In genomic region chr2:51085155-51085554, GRCm38 (mm10) we compare ENCODE assay signal across 26 mouse cellular contexts.
DNase-seq lines count a peak whose midpoint lies in the region; ATAC-seq and TF ChIP-seq lines count a peak whose summit lies in the region.
"Had no signal": no experiment of that assay in that cellular context is flagged by ENCODE, and none has a peak within 500 bp of the region (broad histone marks: within the 10 kb centered on the region; RNA-seq: fewer than 3 reads in every experiment).

No protein-coding gene starts in this region.

- H3K4me3 ChIP-seq in hindbrain, embryonic 11.5 days (ENCODE audit: low read depth, low read length) = no peak overlapping the region
- H3K4me3 ChIP-seq in hindbrain, postnatal 0 days (ENCODE audit: low read length) = no peak overlapping the region
- no peak overlapping the region for H3K4me3 ChIP-seq in midbrain, embryonic 13.5 days (replicated peaks)
- H3K4me3 ChIP-seq: embryonic facial prominence, embryonic 13.5 days; forebrain, embryonic 13.5 days; heart, adult 2 months; heart, embryonic 13.5 days; liver, embryonic 12.5 days; megakaryocyte, embryonic 14.5 days; neural tube, embryonic 15.5 days had no signal

- no peak overlapping the region for H3K4me2 ChIP-seq in hindbrain, embryonic 11.5 days (replicated peaks; ENCODE audit: low read depth, low read length)
- H3K4me2 ChIP-seq in hindbrain, postnatal 0 days (ENCODE audit: low read depth, low read length) = no peak overlapping the region
- no peak overlapping the region for H3K4me2 ChIP-seq in midbrain, embryonic 13.5 days (replicated peaks)
- H3K4me2 ChIP-seq: embryonic facial prominence, embryonic 13.5 days; forebrain, embryonic 13.5 days; heart, embryonic 13.5 days; liver, embryonic 12.5 days; neural tube, embryonic 15.5 days had no signal

- H3K4me1 ChIP-seq in hindbrain, embryonic 11.5 days (replicated peaks; ENCODE audit: control insufficient read depth, insufficient read depth, low read length) = peaks cover 14% of the 10 kb centered on the region; the same call in 1 of the 2 replicates
- H3K4me1 ChIP-seq in hindbrain, postnatal 0 days (ENCODE audit: insufficient read depth, low read length) = no peaks in the 10 kb centered on the region; the same call in 1 of the 2 replicates
- H3K4me1 ChIP-seq in midbrain, embryonic 13.5 days (replicated peaks) = peaks cover 75% of the 10 kb centered on the region
- H3K4me1 ChIP-seq: heart, embryonic 13.5 days; liver, embryonic 12.5 days; megakaryocyte, embryonic 14.5 days had no signal

- H3K27me3 ChIP-seq in hindbrain, embryonic 11.5 days (ENCODE audit: control insufficient read depth, insufficient read depth, low read length) = no peaks in the 10 kb centered on the region
- H3K27me3 ChIP-seq in hindbrain, postnatal 0 days (ENCODE audit: insufficient read depth, low read length) = no peaks in the 10 kb centered on the region
- no peaks in the 10 kb centered on the region for H3K27me3 ChIP-seq in midbrain, embryonic 13.5 days
- H3K27me3 ChIP-seq: embryonic facial prominence, embryonic 13.5 days; forebrain, embryonic 13.5 days; liver, embryonic 12.5 days; megakaryocyte, embryonic 14.5 days; neural tube, embryonic 15.5 days had no signal

- TF ChIP-seq CTCF in hindbrain, postnatal 0 days (IDR thresholded peaks at IDR 0.05; ENCODE audit: low read depth) = no peak

- H3K27ac ChIP-seq in hindbrain, embryonic 11.5 days (ENCODE audit: low read depth, low read length) = peak overlapping the region; percentile 56
- H3K27ac ChIP-seq in hindbrain, postnatal 0 days = no peak overlapping the region
- peak overlapping the region; percentile 44 for H3K27ac ChIP-seq in midbrain, embryonic 13.5 days
- H3K27ac ChIP-seq: embryonic facial prominence, embryonic 13.5 days; forebrain, embryonic 13.5 days; heart, adult 2 months; heart, embryonic 13.5 days; liver, embryonic 12.5 days; neural tube, embryonic 15.5 days had no signal

- H3K36me3 ChIP-seq in hindbrain, embryonic 11.5 days (ENCODE audit: control insufficient read depth, insufficient read depth, low read length) = no peaks in the 10 kb centered on the region
- H3K36me3 ChIP-seq in hindbrain, postnatal 0 days (ENCODE audit: insufficient read depth, low read length) = no peaks in the 10 kb centered on the region
- H3K36me3 ChIP-seq in midbrain, embryonic 13.5 days = no peaks in the 10 kb centered on the region
- H3K36me3 ChIP-seq: embryonic facial prominence, embryonic 13.5 days; heart, embryonic 13.5 days; liver, embryonic 12.5 days; neural tube, embryonic 15.5 days had no signal

- 53% methylated on average over 11 of the region's 11 CpGs for WGBS in hindbrain, embryonic 11.5 days
- WGBS in hindbrain, postnatal 0 days = 37% methylated on average over 11 of the region's 11 CpGs
- WGBS in midbrain, embryonic 13.5 days = 38% methylated on average over 11 of the region's 11 CpGs

- no peaks in the 10 kb centered on the region for H3K9me3 ChIP-seq in hindbrain, embryonic 11.5 days (ENCODE audit: control insufficient read depth, low read length)
- no peaks in the 10 kb centered on the region for H3K9me3 ChIP-seq in hindbrain, postnatal 0 days (ENCODE audit: low read length)
- H3K9me3 ChIP-seq in midbrain, embryonic 13.5 days = no peaks in the 10 kb centered on the region
- H3K9me3 ChIP-seq: embryonic facial prominence, embryonic 13.5 days; forebrain, embryonic 13.5 days; heart, embryonic 13.5 days; liver, embryonic 12.5 days; neural tube, embryonic 15.5 days had no signal

- intact Hi-C loops in left cerebral cortex, postnatal 4 days (cut with DNase I) = no loop called here

- no peak for ATAC-seq in hindbrain, embryonic 11.5 days (ENCODE audit: low FRiP score)
- no peak for ATAC-seq in hindbrain, postnatal 0 days
- ATAC-seq in midbrain, embryonic 13.5 days = no peak
- ATAC-seq: forebrain, embryonic 13.5 days; liver, embryonic 12.5 days; liver, postnatal 0 days had no signal

- no peak for DNase-seq in hindbrain, embryonic 11.5 days (ENCODE audit: low spot score)
- DNase-seq in hindbrain, postnatal 0 days (ENCODE audit: low spot score) = no peak
- peak; percentile 57 for DNase-seq in ES-CJ7 (ENCODE audit: low read depth, low spot score)
- peak; percentile 6 for DNase-seq in Muller cell, postnatal 12 days (ENCODE audit: inconsistent ontology term)
- no peak for DNase-seq in left cerebral cortex, postnatal 4 days
- DNase-seq: adrenal gland, postnatal 14 days; B cell, adult 2 months; cerebellum, adult 18-20 months; cerebellum, postnatal 10 days; gastrocnemius, postnatal 36 days; heart, adult 2 months; heart, postnatal 10 days; kidney, adult 18-20 months; kidney, postnatal 36 days; liver, postnatal 0 days; lung, postnatal 4 days; retina, postnatal 1 day; right cerebral cortex, postnatal 14 days; thymus, postnatal 4 days had no signal

- no peak overlapping the region for H3K9ac ChIP-seq in hindbrain, embryonic 11.5 days (ENCODE audit: low read depth, low read length)
- H3K9ac ChIP-seq in hindbrain, postnatal 0 days (replicated peaks; ENCODE audit: low read length) = no peak overlapping the region
- no peak overlapping the region for H3K9ac ChIP-seq in midbrain, embryonic 13.5 days (replicated peaks)
- H3K9ac ChIP-seq: embryonic facial prominence, embryonic 13.5 days; forebrain, embryonic 13.5 days; heart, embryonic 13.5 days; liver, embryonic 12.5 days; liver, postnatal 0 days; neural tube, embryonic 15.5 days had no signal

Comparison
In these comparisons a context has a peak if more than half of its experiments do, and no peak if none do; other contexts are left out.
1. DNase-seq: peak in ES-CJ7 (single experiment) and Muller cell, postnatal 12 days (single experiment); none in hindbrain, embryonic 11.5 days (single experiment), hindbrain, postnatal 0 days (single experiment) and left cerebral cortex, postnatal 4 days (single experiment).